Mouse (Mus musculus) ES-E14 (cell line): ENCODE data around the gene Gpatch3.

Experiments used
- MAFK ChIP-seq: IDR thresholded peaks from 2 replicates; pipeline ENCODE4 v1.6.1; 2014; ENCODE audit warnings: mild to moderate bottlenecking, low read depth, low read length, inconsistent platforms; ENCODE audit not compliant: insufficient read depth
- ZC3H11A ChIP-seq: IDR thresholded peaks from 2 replicates; pipeline ENCODE4 v1.6.1; 2012; ENCODE audit warnings: low read depth, mild to moderate bottlenecking, inconsistent platforms, low read length, borderline replicate concordance

- no peak for TF ChIP-seq MAFK
- TF ChIP-seq ZC3H11A, result no peak
These were observed 52.5 kb downstream of the Gpatch3 start for GRCm38 (mm10) chr4:133627039-133627438.
